Mouse (Mus musculus) liver, postnatal 0 days (tissue): ENCODE results near the gene Nr3c2. TPM values are rescaled to one million over a fixed set of nuclear protein-coding genes. Genes with fewer than 3 reads are reported as not detected.

Source experiments
- ATAC-seq: fragments of 200-750 bp; cut with Nextera tagmentation; 2 replicates; pipeline ENCODE4 v1.8.0; 2017; ENCODE audit warnings: mild to moderate bottlenecking, moderate library complexity
- DNase-seq: peaks from one replicate; pipeline ENCODE4 v3.0.0-alpha.2; 2016
- H3K27ac ChIP-seq: fragments of 300-500 bp; sonication (generic); 2 replicates; pipeline ENCODE4 v1.5.1; 2014; ENCODE audit warnings: antibody characterized with exemption, moderate library complexity, mild to moderate bottlenecking, low read depth
- H3K27me3 ChIP-seq: fragments of 300-500 bp; sonication (generic); 2 replicates; pipeline ENCODE4 v1.6.1; 2014; ENCODE audit warnings: low read length, control low read depth, mixed read lengths; ENCODE audit not compliant: insufficient read depth
- H3K36me3 ChIP-seq: fragments of 300-500 bp; sonication (generic); replicated peaks from 2 replicates; pipeline ENCODE4 v1.6.1; 2014; ENCODE audit warnings: mild to moderate bottlenecking, control low read depth, low read length, moderate library complexity, mixed read lengths; ENCODE audit not compliant: insufficient read depth
- H3K4me1 ChIP-seq: fragments of 300-500 bp; sonication (generic); 2 replicates; pipeline ENCODE4 v1.6.1; 2014; ENCODE audit warnings: antibody characterized with exemption, mild to moderate bottlenecking, control low read depth; ENCODE audit not compliant: insufficient read depth
- H3K4me2 ChIP-seq: fragments of 300-500 bp; sonication (generic); 2 replicates; pipeline ENCODE4 v1.6.1; 2014; ENCODE audit warnings: low read depth, mild to moderate bottlenecking, low read length, moderate library complexity, mixed read lengths
- H3K4me3 ChIP-seq: fragments of 300-500 bp; sonication (generic); 2 replicates; pipeline ENCODE4 v1.5.1; 2014; ENCODE audit warnings: low read depth, low read length
- H3K9ac ChIP-seq: fragments of 300-500 bp; sonication (generic); replicated peaks from 2 replicates; pipeline ENCODE4 v1.6.1; 2014; ENCODE audit warnings: mild to moderate bottlenecking, moderate library complexity
- H3K9me3 ChIP-seq: fragments of 300-500 bp; sonication (generic); 2 replicates; pipeline ENCODE4 v1.6.1; 2016; ENCODE audit warnings: mild to moderate bottlenecking, control low read depth, low read length, mixed read lengths
- CTCF ChIP-seq: sonication (generic); IDR thresholded peaks from 2 replicates; pipeline ENCODE4 v1.5.1; 2016; ENCODE audit warnings: antibody characterized with exemption, low read depth
- EP300 ChIP-seq: IDR thresholded peaks from 2 replicates; pipeline ENCODE4 v1.6.1; 2016; ENCODE audit warnings: antibody characterized with exemption, low read depth, mild to moderate bottlenecking
- WGBS: fragments of 180-500 bp; shearing (Covaris S2); extraction: QIAGEN DNeasy Blood & Tissue Kit; methylation state at CpG from one replicate; pipeline ENCODE4 v1.1.7; 2014; ENCODE audit not compliant: insufficient replicate concordance; 5-methylcytosine and 5-hydroxymethylcytosine counted together
- polyA plus RNA-seq: library from polyadenylated mRNA; unstranded; fragments of >200 nt; fragmentation: Nextera tagmentation; extraction: Ambion mirVana; gene quantifications from 2 replicates; pipeline ENCODE4 v1.2.1, GENCODE M21; 2015

Gene Nr3c2
- polyA plus RNA-seq, 1 experiment from 2014 or later, result 3.4 TPM

GRCm38 (mm10) chr8:76912678-76913077 lies 13.4 kb downstream of the Nr3c2 start:
- Histone ChIP-seq H3K9me3 (no peaks in the 10 kb centered on the region), H3K4me3 (no peak overlapping the region), H3K36me3 (no peaks in the 10 kb centered on the region), H3K27me3 (no peaks in the 10 kb centered on the region), H3K4me1 (no peaks in the 10 kb centered on the region), H3K4me2 (peak overlapping the region; percentile 27), H3K27ac (peak overlapping the region; percentile 79), H3K9ac (no peak overlapping the region)
- TF ChIP-seq CTCF, result no peak
- no peak for TF ChIP-seq EP300
- 52% methylated on average over 3 of the region's 3 CpGs for WGBS
- DNase-seq (no peak), ATAC-seq (peak; percentile 99)

DNA sequence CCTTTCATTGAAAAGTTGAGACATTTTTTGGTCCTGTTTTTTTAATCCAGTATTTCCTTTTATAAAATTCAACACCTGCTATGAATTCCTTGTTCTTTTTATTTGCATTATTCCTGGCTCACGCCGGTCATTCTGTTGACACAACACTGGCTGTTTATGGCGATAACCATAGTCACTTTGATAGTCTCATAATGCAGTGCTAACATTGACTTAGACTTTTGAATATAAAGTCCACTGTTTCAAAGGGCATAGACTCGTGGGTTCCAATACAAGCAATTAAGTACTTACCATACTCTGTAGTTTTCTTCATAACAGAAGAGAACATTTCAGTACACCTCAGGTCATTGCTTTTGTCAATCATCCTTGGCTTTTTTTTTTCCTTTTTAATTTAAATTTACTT lies 14.0 kb downstream of the Nr3c2 start:
- TF ChIP-seq CTCF (no peak), EP300 (no peak)

GRCm38 (mm10) chr8:76915260-76915659 lies 16.0 kb downstream of the Nr3c2 start:
- Histone ChIP-seq H3K9ac (no peak overlapping the region), H3K9me3 (no peaks in the 10 kb centered on the region), H3K27me3 (no peaks in the 10 kb centered on the region), H3K36me3 (no peaks in the 10 kb centered on the region), H3K4me1 (no peaks in the 10 kb centered on the region), H3K4me2 (no peak overlapping the region), H3K27ac (no peak overlapping the region), H3K4me3 (no peak overlapping the region)
- ATAC-seq (no peak), DNase-seq (no peak)
- 80% methylated on average over 2 of the region's 2 CpGs for WGBS
- TF ChIP-seq EP300, result no peak
- TF ChIP-seq CTCF, result no peak

More for the DNA sequence above, 14.0 kb downstream of the Nr3c2 start:
- Histone ChIP-seq H3K4me1 (no peaks in the 10 kb centered on the region), H3K36me3 (no peaks in the 10 kb centered on the region), H3K4me2 (peak overlapping the region; percentile 7; the same call in 1 of the 2 replicates), H3K9ac (no peak overlapping the region), H3K9me3 (no peaks in the 10 kb centered on the region), H3K27ac (peak overlapping the region; percentile 79), H3K4me3 (no peak overlapping the region), H3K27me3 (no peaks in the 10 kb centered on the region)
- WGBS, result 49% methylated on average over 4 of the region's 4 CpGs
- ATAC-seq (peak; percentile 65), DNase-seq (no peak)

GRCm38 (mm10) chr8:76919546-76919945 lies 20.3 kb downstream of the Nr3c2 start:
- Histone ChIP-seq H3K36me3 (no peaks in the 10 kb centered on the region), H3K4me2 (no peak overlapping the region), H3K9me3 (no peaks in the 10 kb centered on the region), H3K4me1 (no peaks in the 10 kb centered on the region), H3K9ac (no peak overlapping the region), H3K4me3 (no peak overlapping the region), H3K27ac (no peak overlapping the region), H3K27me3 (no peaks in the 10 kb centered on the region)
- DNase-seq (no peak), ATAC-seq (no peak)
- 78% methylated on average over 2 of the region's 2 CpGs for WGBS
- TF ChIP-seq EP300 (no peak), CTCF (no peak)

DNA sequence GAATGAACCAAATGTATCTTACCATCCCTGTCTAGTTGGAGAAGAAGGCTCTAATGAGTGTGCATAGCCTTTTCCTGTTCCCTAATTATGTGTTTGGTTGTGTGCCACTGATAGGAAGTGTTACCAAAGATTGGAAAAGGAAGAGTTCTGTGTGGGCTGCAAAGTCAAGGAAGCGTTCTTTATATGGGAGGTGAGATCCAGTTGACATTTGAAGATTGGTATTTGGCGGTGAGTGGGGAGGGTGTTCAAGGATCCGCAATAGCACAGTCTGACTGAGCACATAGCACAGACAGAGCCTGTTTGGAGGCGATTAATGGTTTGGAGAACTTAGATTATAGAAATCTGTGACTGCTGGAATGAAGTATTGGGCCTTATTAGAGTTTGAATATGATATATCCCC lies 24.9 kb downstream of the Nr3c2 start:
- no peaks in the 10 kb centered on the region for H3K36me3 ChIP-seq
- TF ChIP-seq CTCF (no peak), EP300 (no peak)
- ATAC-seq, result no peak

DNA sequence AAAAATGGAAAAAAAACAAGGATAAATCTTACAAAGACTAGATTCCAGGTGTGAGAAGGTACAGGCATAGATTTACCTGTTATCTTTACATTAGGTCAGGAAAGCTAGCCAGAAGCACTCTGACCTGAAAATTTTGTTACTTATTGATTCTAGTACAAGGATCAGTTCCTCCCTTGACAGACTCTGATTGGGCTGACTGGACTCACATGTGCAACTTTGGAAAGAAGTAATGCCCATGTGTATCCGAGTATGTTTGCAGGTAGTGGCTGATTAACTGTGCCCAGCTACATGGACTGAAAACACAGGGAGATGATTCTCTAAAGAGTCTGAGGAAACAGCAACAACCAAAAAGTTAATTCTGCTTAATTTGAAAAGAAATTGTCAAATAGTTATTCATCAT lies 29.1 kb downstream of the Nr3c2 start:
- 43% methylated on average over 1 of the region's 1 CpGs for WGBS
- no peak overlapping the region for H3K9ac ChIP-seq
- no peak for TF ChIP-seq EP300
- no peak for TF ChIP-seq CTCF
- H3K4me3 ChIP-seq, result no peak overlapping the region
- 0 out of 2 replicates have a peak, but pooled peaks cover 3% of the 10 kb centered on the region for H3K4me1 ChIP-seq
- ATAC-seq (peak; percentile 95), DNase-seq (no peak)
- H3K4me2 ChIP-seq, result no peak overlapping the region
- no peaks in the 10 kb centered on the region for H3K27me3 ChIP-seq
- H3K9me3 ChIP-seq, result no peaks in the 10 kb centered on the region
- H3K36me3 ChIP-seq, result no peaks in the 10 kb centered on the region
- no peak overlapping the region for H3K27ac ChIP-seq

More for the DNA sequence above, 24.9 kb downstream of the Nr3c2 start:
- DNase-seq, result no peak
- H3K9ac ChIP-seq, result no peak overlapping the region
- H3K27me3 ChIP-seq, result no peaks in the 10 kb centered on the region
- H3K4me3 ChIP-seq, result no peak overlapping the region
- no peak overlapping the region for H3K4me2 ChIP-seq
- no peak overlapping the region for H3K27ac ChIP-seq
- WGBS, result 72% methylated on average over 4 of the region's 4 CpGs
- 0 out of 2 replicates have a peak, but pooled peaks cover 3% of the 10 kb centered on the region for H3K4me1 ChIP-seq
- H3K9me3 ChIP-seq, result no peaks in the 10 kb centered on the region

GRCm38 (mm10) chr8:76928808-76929207 lies 29.6 kb downstream of the Nr3c2 start:
- H3K4me3 ChIP-seq, result no peak overlapping the region
- DNase-seq (no peak), ATAC-seq (no peak)
- H3K9ac ChIP-seq, result no peak overlapping the region
- H3K4me2 ChIP-seq, result no peak overlapping the region
- TF ChIP-seq EP300, result no peak
- TF ChIP-seq CTCF, result no peak
- 68% methylated on average over 5 of the region's 5 CpGs for WGBS
- H3K36me3 ChIP-seq, result no peaks in the 10 kb centered on the region
- H3K27ac ChIP-seq, result no peak overlapping the region
- 0 out of 2 replicates have a peak, but pooled peaks cover 3% of the 10 kb centered on the region for H3K4me1 ChIP-seq
- no peaks in the 10 kb centered on the region for H3K9me3 ChIP-seq
- H3K27me3 ChIP-seq, result no peaks in the 10 kb centered on the region
